Mouse (Mus musculus): ENCODE data around the gene Dzip1.

- no peak for TF ChIP-seq POLR2A (IDR thresholded peaks at IDR 0.05; ENCODE audit: low read depth, low read length)
- no peak for TF ChIP-seq CTCF (IDR thresholded peaks at IDR 0.05; ENCODE audit: extremely low read depth, insufficient read depth, insufficient read length, insufficient replicate concordance)
Observed at GRCm38 (mm10) chr14:118942076-118942475, 16.8 kb upstream of the Dzip1 start.
